Mouse (Mus musculus): ENCODE measurements around the gene Snrk. TPM values are rescaled to one million over a fixed set of nuclear protein-coding genes. Genes with fewer than 3 reads are reported as not detected.

Snrk gene
- polyA plus RNA-seq, 1 experiment from 2014 or later, result 39.3 TPM

DNA sequence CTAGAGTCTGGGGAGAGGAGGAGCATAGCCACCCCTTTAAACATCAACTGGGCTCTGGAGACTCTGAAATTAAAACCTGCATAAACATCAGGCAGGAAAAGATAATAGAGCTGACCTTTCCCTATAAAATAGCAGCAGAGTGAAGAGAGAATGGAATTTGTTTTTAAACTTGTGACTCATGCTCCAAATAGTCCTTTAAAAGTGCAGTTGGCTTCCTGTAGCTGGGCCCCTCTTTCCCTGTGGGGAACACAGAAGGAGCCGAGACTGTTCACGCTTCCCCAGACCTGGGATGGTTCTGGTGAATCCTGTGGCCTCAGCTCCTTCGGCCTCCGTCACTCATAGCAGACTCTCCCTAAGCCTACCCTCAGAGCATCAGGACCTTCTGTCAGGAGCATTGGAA lies 61.4 kb downstream of the Snrk start:
- Histone ChIP-seq H3K4me3 (no peak overlapping the region), H3K27ac (peak overlapping the region; percentile 47; the same call in 1 of the 2 replicates), H3K27me3 (ENCODE audit: insufficient read depth, poor library complexity, severe bottlenecking) (no peaks in the 10 kb centered on the region), H3K36me3 (peaks cover 2% of the 10 kb centered on the region; the same call in 1 of the 2 replicates), H3K4me1 (peaks cover 24% of the 10 kb centered on the region), H3K9me3 (no peaks in the 10 kb centered on the region)
- no peak for DNase-seq (ENCODE audit: low spot score)
- 40% methylated on average over 4 of the region's 4 CpGs for WGBS

DNA sequence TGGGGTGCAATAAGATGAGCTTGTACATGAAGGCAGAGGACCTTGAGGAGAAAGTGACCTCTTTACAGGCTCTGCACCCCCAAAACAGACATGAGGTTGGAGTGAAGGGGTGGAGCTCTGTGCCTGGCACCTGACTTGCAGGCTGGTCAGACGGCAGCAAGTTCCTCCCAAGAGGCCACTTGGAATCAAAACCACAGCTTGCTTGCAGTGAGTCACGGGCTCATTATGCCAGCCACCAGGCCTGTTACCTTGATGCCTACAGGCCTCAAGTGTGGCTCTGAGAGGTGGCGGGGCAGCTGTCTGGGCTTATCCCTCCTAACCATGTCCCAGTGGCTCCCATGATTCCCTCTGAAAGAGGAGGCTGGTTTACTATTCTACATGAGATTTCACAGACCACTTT lies 63.0 kb downstream of the Snrk start:
- H3K27ac ChIP-seq, result no peak overlapping the region
- peaks cover 28% of the 10 kb centered on the region for H3K4me1 ChIP-seq
- H3K36me3 ChIP-seq, result peaks cover 2% of the 10 kb centered on the region; the same call in 1 of the 2 replicates
- no peaks in the 10 kb centered on the region for H3K27me3 ChIP-seq (ENCODE audit: insufficient read depth, poor library complexity, severe bottlenecking)
- DNase-seq (ENCODE audit: low spot score), result no peak
- no peak overlapping the region for H3K4me3 ChIP-seq
- H3K9me3 ChIP-seq, result no peaks in the 10 kb centered on the region
- WGBS, result 87% methylated on average over 3 of the region's 3 CpGs

DNA sequence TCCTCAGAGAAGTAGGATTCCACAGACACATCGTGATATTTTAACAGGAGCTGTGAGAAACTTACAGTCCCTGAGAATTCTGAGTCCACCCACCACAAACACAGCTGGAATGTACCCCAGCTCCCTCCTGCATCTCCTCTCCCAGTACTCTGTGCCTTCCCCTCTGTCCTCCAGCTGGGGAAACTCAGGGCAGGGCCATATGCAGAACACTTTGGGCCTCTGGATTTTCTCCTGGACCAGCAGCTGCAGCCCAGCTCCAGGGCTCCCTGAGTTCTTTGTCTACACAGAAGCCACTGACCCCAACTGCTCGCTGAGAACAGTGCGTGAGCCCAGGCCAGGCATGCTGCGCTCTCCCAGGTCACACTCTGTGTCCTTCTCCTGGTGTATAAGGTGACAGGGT lies 66.0 kb downstream of the Snrk start:
- peaks cover 49% of the 10 kb centered on the region for H3K4me1 ChIP-seq
- no peak overlapping the region for H3K4me3 ChIP-seq
- H3K9me3 ChIP-seq, result no peaks in the 10 kb centered on the region
- H3K27ac ChIP-seq, result no peak overlapping the region
- 80% methylated on average over 4 of the region's 4 CpGs for WGBS
- no peaks in the 10 kb centered on the region for H3K27me3 ChIP-seq (ENCODE audit: insufficient read depth, poor library complexity, severe bottlenecking)
- H3K36me3 ChIP-seq, result 0 out of 2 replicates have a peak, but pooled peaks cover 2% of the 10 kb centered on the region
- no peak for DNase-seq (ENCODE audit: low spot score)

DNA sequence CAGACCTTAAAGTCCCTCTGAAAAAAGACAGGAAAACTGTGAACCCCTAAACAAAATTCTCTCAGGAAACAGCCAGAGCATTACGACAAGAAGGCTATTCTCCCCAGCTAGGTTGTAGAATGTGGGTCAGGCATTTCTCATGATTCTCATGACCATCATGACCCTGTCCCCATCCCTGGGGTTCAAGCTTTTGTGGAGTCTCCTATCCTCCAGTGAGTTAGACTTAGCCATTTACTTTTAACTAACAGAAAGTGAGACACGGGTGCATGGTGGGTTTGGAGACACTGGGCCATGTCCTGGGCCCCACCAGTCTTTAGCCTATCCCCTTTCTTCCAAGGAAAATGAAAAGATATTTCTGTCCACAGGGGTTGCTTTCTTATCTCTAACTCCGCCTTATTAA lies 67.3 kb downstream of the Snrk start:
- no peak for DNase-seq (ENCODE audit: low spot score)
- Histone ChIP-seq H3K9me3 (no peaks in the 10 kb centered on the region), H3K27ac (no peak overlapping the region), H3K4me3 (no peak overlapping the region), H3K36me3 (0 out of 2 replicates have a peak, but pooled peaks cover 2% of the 10 kb centered on the region), H3K4me1 (peaks cover 45% of the 10 kb centered on the region), H3K27me3 (ENCODE audit: insufficient read depth, poor library complexity, severe bottlenecking) (no peaks in the 10 kb centered on the region)
- WGBS, result 80% methylated on average over 3 of the region's 3 CpGs

DNA sequence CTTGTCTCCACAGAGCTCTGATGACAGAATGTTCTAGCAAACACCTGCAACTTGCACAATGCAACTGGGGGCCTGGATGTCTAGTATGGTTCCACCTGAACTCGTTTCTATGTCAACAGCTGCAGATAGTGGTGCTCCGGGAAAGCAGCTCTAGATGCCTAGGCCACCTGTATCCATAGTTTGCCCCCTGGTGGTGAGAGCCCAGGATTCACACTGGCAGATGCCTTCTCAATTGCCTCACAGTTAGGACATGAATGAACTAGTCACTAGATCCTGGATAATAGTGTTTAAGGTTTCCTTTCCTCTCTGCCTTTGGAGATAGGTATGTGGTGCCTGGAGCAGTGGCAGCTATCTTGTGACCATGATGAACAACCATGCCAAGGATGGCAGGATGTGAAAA lies 68.0 kb downstream of the Snrk start:
- 15% methylated on average over 2 of the region's 2 CpGs for WGBS
- H3K4me1 ChIP-seq, result peaks cover 44% of the 10 kb centered on the region
- DNase-seq (ENCODE audit: low spot score), result peak; percentile 83
- H3K27ac ChIP-seq, result no peak overlapping the region
- H3K9me3 ChIP-seq, result no peaks in the 10 kb centered on the region
- H3K4me3 ChIP-seq, result no peak overlapping the region
- no peaks in the 10 kb centered on the region for H3K27me3 ChIP-seq (ENCODE audit: insufficient read depth, poor library complexity, severe bottlenecking)
- 0 out of 2 replicates have a peak, but pooled peaks cover 2% of the 10 kb centered on the region for H3K36me3 ChIP-seq

DNA sequence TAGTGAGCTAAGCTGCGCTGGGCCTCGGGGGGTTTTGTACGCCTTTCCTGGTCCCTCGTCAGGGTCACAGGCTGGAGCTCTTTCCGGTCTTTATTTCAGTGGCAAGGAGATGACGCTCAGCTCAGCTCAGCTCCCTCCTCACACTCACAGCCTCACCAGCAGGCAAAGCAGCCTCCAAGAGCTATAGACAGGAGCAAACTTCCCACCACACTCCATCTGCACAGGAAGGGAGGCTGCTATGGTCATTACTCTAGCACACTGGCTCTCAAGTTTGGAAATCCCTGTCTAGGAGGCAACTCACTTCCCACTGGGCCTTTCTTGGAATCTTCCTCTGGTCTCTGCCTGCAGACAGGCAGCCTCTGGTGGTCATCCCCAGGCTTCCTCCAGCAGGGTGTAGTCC lies 68.9 kb downstream of the Snrk start:
- H3K4me3 ChIP-seq, result no peak overlapping the region
- H3K9me3 ChIP-seq, result no peaks in the 10 kb centered on the region
- no peaks in the 10 kb centered on the region for H3K27me3 ChIP-seq (ENCODE audit: insufficient read depth, poor library complexity, severe bottlenecking)
- peaks cover 44% of the 10 kb centered on the region for H3K4me1 ChIP-seq
- H3K27ac ChIP-seq, result peak overlapping the region; percentile 17
- H3K36me3 ChIP-seq, result 0 out of 2 replicates have a peak, but pooled peaks cover 2% of the 10 kb centered on the region
- 74% methylated on average over 6 of the region's 6 CpGs for WGBS
- no peak for DNase-seq (ENCODE audit: low spot score)

DNA sequence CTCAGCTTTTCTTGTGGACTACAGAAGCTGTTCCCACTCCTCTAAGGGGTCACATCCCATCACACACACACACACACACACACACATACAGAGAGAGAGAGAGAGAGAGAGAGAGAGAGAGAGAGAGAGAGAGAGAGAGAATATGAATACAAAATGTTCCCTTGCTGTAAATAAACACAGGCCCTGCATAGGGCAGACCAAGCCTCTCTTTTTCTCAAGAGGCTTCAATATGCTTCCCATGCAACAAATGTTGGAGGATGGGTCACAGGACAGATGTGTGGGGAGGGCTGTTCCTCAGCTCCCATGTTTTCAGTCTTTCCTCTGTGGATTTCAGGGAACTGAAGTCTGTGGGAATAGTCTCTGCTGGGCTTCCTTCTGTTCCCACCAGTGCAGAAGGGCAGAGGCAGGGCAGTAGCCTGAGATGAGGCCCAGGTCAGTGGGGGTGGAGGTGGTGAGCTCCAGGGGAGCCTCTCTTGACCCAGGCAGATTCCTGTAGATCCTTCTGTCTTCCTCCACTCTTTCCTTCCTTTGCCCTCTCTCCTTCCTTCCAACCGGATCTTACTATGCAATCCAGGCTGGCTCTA lies 69.7 kb downstream of the Snrk start:
- no peak overlapping the region for H3K4me3 ChIP-seq
- 14% methylated on average over 1 of the region's 1 CpGs for WGBS
- peaks cover 44% of the 10 kb centered on the region for H3K4me1 ChIP-seq
- no peak for DNase-seq (ENCODE audit: low spot score)
- no peaks in the 10 kb centered on the region for H3K36me3 ChIP-seq
- peak overlapping the region; percentile 72; the same call in 1 of the 2 replicates for H3K27ac ChIP-seq
- H3K9me3 ChIP-seq, result no peaks in the 10 kb centered on the region
- H3K27me3 ChIP-seq (ENCODE audit: insufficient read depth, poor library complexity, severe bottlenecking), result no peaks in the 10 kb centered on the region

DNA sequence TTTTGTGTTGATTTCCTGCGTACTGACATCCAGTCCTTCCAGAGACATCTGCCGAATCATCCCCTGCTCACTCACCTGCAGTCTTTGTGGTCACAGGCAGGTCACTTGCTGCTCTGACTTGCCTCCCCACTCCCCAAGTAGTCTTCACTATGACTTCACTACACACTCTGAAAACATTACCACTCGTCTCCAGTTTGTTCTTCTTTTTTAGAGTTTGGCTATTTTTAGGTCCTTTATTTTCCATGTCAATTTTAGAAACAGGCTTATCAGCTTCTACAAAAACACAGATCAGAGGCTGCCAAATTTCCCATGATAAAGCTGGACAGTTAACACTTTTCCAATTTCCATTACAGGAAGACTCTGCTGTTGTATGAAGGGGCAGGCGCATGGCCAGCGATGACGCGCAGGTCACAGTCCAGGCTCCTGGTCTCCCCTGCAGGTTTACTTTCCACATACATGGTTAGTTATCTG lies 70.4 kb downstream of the Snrk start:
- DNase-seq (ENCODE audit: low spot score), result no peak
- H3K4me1 ChIP-seq, result peaks cover 44% of the 10 kb centered on the region
- WGBS, result 51% methylated on average over 7 of the region's 7 CpGs
- no peaks in the 10 kb centered on the region for H3K9me3 ChIP-seq
- H3K27ac ChIP-seq, result peak overlapping the region; percentile 72; the same call in 1 of the 2 replicates
- H3K36me3 ChIP-seq, result no peaks in the 10 kb centered on the region
- no peak overlapping the region for H3K4me3 ChIP-seq
- no peaks in the 10 kb centered on the region for H3K27me3 ChIP-seq (ENCODE audit: insufficient read depth, poor library complexity, severe bottlenecking)

DNA sequence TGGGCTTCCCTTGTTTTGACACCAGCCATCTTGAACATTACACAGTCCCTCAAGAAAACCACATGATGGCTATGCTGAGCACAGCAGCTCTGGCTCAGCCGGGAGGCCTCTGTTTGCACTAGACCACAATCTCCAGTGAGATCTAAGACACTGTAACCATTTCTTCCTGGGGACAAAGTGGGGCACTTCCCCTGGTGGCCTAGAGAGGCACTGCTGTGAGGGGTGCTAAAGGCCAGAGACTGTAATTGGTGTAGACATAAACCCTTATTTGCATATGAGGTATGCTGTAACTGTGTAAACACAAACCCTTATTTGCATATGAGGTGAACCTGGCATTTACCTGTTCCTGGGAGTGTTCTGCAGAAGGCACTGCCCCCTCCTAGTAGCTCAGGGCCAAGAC lies 71.7 kb downstream of the Snrk start:
- Histone ChIP-seq H3K36me3 (no peaks in the 10 kb centered on the region), H3K9me3 (no peaks in the 10 kb centered on the region), H3K27me3 (ENCODE audit: insufficient read depth, poor library complexity, severe bottlenecking) (no peaks in the 10 kb centered on the region), H3K27ac (peak overlapping the region; percentile 37; the same call in 1 of the 2 replicates), H3K4me1 (peaks cover 43% of the 10 kb centered on the region), H3K4me3 (no peak overlapping the region)
- DNase-seq (ENCODE audit: low spot score), result no peak
- WGBS, result 38% methylated on average over 1 of the region's 1 CpGs

DNA sequence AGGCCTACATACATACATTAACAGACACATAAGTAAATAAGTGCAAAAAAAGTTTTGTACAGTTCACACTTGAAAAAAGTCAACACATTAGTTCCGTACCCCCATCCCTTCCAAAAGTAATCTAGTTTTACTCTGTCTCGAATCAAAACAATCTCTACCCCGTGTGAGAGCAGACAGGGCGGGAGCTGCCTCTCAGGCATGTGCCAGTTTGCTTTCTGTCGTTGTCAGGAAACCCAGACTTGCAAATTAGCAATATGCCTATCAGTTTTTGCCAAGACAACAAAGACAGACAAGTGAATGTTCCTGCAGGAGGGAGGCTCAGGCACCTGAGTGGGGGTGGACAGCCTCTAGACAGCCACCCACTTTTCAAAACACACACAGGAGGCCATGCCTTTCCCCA lies 76.3 kb downstream of the Snrk start:
- Histone ChIP-seq H3K27ac (no peak overlapping the region), H3K4me3 (no peak overlapping the region), H3K4me1 (peaks cover 44% of the 10 kb centered on the region), H3K36me3 (no peaks in the 10 kb centered on the region), H3K27me3 (ENCODE audit: insufficient read depth, poor library complexity, severe bottlenecking) (no peaks in the 10 kb centered on the region), H3K9me3 (no peaks in the 10 kb centered on the region)
- no peak for DNase-seq (ENCODE audit: low spot score)
- WGBS, result 65% methylated on average over 5 of the region's 5 CpGs

DNA sequence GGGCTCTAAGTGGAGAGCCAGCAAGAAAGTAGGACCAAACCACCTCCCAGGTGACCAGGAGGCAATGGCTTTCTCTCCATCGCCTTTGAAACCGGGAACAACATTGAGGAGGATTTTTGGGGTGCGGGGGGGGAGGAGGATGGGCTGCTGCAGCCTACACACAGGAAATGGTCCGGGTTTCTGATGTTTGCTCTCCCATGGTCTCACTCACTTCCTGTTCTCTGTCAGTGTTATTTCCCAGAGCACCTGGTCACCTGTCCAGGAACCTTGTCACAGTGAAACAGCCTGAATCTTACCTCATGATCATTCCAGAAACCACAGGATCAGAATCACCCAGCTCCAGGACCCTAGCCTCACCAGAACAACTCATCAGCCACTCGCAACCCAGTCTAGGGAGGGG lies 76.8 kb downstream of the Snrk start:
- H3K27ac ChIP-seq, result no peak overlapping the region
- DNase-seq (ENCODE audit: low spot score), result no peak

DNA sequence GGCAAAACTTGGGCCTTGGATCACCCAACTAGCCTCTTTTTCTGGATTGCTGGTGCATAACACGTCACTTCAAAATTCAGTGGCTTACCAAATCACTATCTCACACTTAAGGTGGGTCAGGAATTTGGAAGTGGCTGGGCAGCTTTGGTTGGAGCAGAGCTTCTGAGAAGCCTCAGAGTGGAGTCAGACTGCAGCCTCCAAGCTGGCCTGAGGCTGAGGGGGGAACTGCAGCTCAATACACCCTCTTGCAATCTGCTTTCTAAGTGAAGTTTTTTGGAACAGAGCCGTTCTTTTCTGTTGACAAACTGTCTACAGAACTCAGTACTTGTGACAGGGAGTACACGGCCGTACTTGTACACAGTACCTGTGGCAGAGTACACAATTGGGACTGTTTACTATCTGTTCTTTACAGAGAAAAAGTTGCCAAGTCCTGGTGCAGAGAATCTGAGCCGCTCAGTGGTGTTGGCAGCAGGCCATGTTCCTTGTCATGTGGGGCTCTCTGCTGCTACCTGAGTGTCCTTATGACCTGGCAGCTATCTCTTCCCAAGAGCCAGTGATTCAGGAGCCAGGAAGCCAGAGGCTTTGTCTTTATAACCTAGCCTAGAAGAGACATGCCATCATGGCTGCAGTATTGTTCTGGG lies 78.1 kb downstream of the Snrk start:
- no peak for DNase-seq (ENCODE audit: low spot score)
- H3K36me3 ChIP-seq, result no peaks in the 10 kb centered on the region
- 68% methylated on average over 5 of the region's 5 CpGs for WGBS
- H3K4me1 ChIP-seq, result peaks cover 55% of the 10 kb centered on the region
- no peaks in the 10 kb centered on the region for H3K27me3 ChIP-seq (ENCODE audit: insufficient read depth, poor library complexity, severe bottlenecking)
- H3K27ac ChIP-seq, result peak overlapping the region; percentile 64
- no peak overlapping the region for H3K4me3 ChIP-seq
- no peaks in the 10 kb centered on the region for H3K9me3 ChIP-seq

More for the DNA sequence above, 76.8 kb downstream of the Snrk start:
- H3K4me1 ChIP-seq, result peaks cover 43% of the 10 kb centered on the region
- H3K4me3 ChIP-seq, result no peak overlapping the region
- WGBS, result 86% methylated on average over 5 of the region's 5 CpGs
- no peaks in the 10 kb centered on the region for H3K27me3 ChIP-seq (ENCODE audit: insufficient read depth, poor library complexity, severe bottlenecking)
- H3K36me3 ChIP-seq, result no peaks in the 10 kb centered on the region
- H3K9me3 ChIP-seq, result no peaks in the 10 kb centered on the region

DNA sequence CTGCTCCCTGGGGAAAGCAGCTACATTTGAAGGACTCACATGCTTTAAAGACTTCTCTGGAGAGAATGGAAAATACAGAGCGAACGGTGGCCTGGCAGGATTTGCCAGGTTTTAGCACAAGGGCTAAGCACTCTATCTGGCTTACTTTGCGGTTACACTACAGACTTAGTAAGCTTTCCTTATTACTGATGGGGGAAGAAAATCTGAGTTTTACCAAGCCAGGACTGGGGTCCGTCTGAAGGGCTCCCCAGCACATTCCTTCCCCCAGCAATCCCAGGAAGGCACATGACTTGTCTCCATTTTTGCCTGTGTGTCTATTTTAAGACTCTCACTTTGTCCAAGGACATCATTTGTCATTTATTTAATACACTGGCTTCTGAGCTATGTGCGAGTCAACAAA lies 80.0 kb downstream of the Snrk start:
- no peaks in the 10 kb centered on the region for H3K27me3 ChIP-seq (ENCODE audit: insufficient read depth, poor library complexity, severe bottlenecking)
- DNase-seq (ENCODE audit: low spot score), result no peak
- H3K9me3 ChIP-seq, result no peaks in the 10 kb centered on the region
- 61% methylated on average over 5 of the region's 5 CpGs for WGBS
- H3K36me3 ChIP-seq, result no peaks in the 10 kb centered on the region
- peak overlapping the region; percentile 80 for H3K27ac ChIP-seq
- H3K4me1 ChIP-seq, result peaks cover 55% of the 10 kb centered on the region
- H3K4me3 ChIP-seq, result no peak overlapping the region
